Mouse (Mus musculus) G1E (cell line): ENCODE results near the gene Srgap3.

Experiments used
- CTCF ChIP-seq: IDR thresholded peaks from 2 replicates; pipeline ENCODE4 v1.5.1; 2012; ENCODE audit warnings: low read depth, low read length, inconsistent platforms, mixed read lengths
- GATA1 ChIP-seq: IDR thresholded peaks from 2 replicates; pipeline ENCODE4 v1.6.1; 2012; ENCODE audit warnings: borderline replicate concordance, low read length, inconsistent platforms, mixed read lengths
- TAL1 ChIP-seq: conservative IDR thresholded peaks from 2 replicates; pipeline ENCODE4 v1.6.1; 2012; ENCODE audit warnings: low read depth, low read length, inconsistent platforms, mixed read lengths

DNA sequence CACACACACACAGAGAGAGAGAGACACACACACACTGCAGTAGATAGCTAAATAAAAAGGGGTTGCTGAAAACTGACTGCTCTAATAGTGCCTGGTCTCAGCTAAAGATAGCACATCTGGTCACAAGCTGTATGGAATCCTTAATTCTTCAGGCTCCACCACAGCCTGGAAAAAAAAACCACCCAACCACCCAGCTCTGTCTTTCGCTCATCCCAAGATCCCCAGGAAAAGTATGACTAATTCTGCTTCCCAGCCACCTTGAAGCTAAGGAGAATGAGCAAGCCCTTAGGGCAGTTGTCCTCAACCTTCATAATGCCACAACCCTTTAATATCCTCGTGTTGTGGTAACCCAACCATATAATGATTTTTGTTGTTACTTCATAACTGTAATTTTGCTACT is 37.4 kb downstream of the Srgap3 start:
- TF ChIP-seq CTCF (no peak), TAL1 (no peak), GATA1 (no peak)
